Mouse (Mus musculus): Measurements from ENCODE around the gene Susd2. TPM values are rescaled to one million over a fixed set of nuclear protein-coding genes. Genes with fewer than 3 reads are reported as not detected.

Gene Susd2
- polyA plus RNA-seq, 1 experiment: 22.0 TPM

- 77% methylated on average over 12 of the region's 12 CpGs for WGBS
- Histone ChIP-seq H3K4me3 (replicated peaks; ENCODE audit: insufficient read depth, low read depth, low read length) (no peak overlapping the region), H3K4me1 (ENCODE audit: control insufficient read depth, insufficient read depth, low read length) (no peaks in the 10 kb centered on the region)
Observed at GRCm38 (mm10) chr10:75591211-75591894, 52.5 kb downstream of the Susd2 start.

GRCm38 (mm10) chr10:75589651-75590050 lies 54.2 kb downstream of the Susd2 start:
- 31% methylated on average over 16 of the region's 16 CpGs for WGBS
- H3K4me1 ChIP-seq (ENCODE audit: control insufficient read depth, insufficient read depth, low read length): no peaks in the 10 kb centered on the region
- TF ChIP-seq POLR2A (IDR thresholded peaks at IDR 0.05; ENCODE audit: borderline replicate concordance, insufficient read depth, low read length): no peak
- no peak for TF ChIP-seq CTCF (IDR thresholded peaks at IDR 0.05; ENCODE audit: borderline replicate concordance, insufficient read depth, low read depth, low read length)
- H3K27me3 ChIP-seq (ENCODE audit: control insufficient read depth, insufficient read depth, low read length): no peaks in the 10 kb centered on the region
- H3K27ac ChIP-seq (ENCODE audit: insufficient read depth, low read length): no peak overlapping the region
- H3K4me3 ChIP-seq (replicated peaks; ENCODE audit: insufficient read depth, low read depth, low read length): no peak overlapping the region
- no peak for DNase-seq

More at GRCm38 (mm10) chr10:75591211-75591894, 52.5 kb downstream of the Susd2 start:
- no peak for TF ChIP-seq CTCF (IDR thresholded peaks at IDR 0.05; ENCODE audit: borderline replicate concordance, insufficient read depth, low read depth, low read length)
- TF ChIP-seq POLR2A (IDR thresholded peaks at IDR 0.05; ENCODE audit: borderline replicate concordance, insufficient read depth, low read length): no peak
- Histone ChIP-seq H3K27ac (ENCODE audit: insufficient read depth, low read length) (no peak overlapping the region), H3K27me3 (ENCODE audit: control insufficient read depth, insufficient read depth, low read length) (no peaks in the 10 kb centered on the region)
- DNase-seq: no peak

- H3K4me3 ChIP-seq (replicated peaks; ENCODE audit: insufficient read depth, low read depth, low read length): no peak within 1 kb of the TSS
- TF ChIP-seq POLR2A (IDR thresholded peaks at IDR 0.05; ENCODE audit: borderline replicate concordance, insufficient read depth, low read length) (no peak), CTCF (IDR thresholded peaks at IDR 0.05; ENCODE audit: borderline replicate concordance, insufficient read depth, low read depth, low read length) (no peak)
- no peak for DNase-seq
- no peak within 1 kb of the TSS for H3K27ac ChIP-seq (ENCODE audit: insufficient read depth, low read length)
- WGBS: 19% methylated on average over 5 of the region's 5 CpGs
- H3K4me1 ChIP-seq (ENCODE audit: control insufficient read depth, insufficient read depth, low read length): no peaks in the 10 kb centered on the region
- no peaks in the 10 kb centered on the region for H3K27me3 ChIP-seq (ENCODE audit: control insufficient read depth, insufficient read depth, low read length)
Observed at GRCm38 (mm10) chr10:75589129-75589528, 54.7 kb downstream of the Susd2 start, which contains the start of gene Ggt5. Ggt5 (plus strand) TSS chr10:75589340.

- TF ChIP-seq CTCF (IDR thresholded peaks at IDR 0.05; ENCODE audit: borderline replicate concordance, insufficient read depth, low read depth, low read length) (no peak), POLR2A (IDR thresholded peaks at IDR 0.05; ENCODE audit: borderline replicate concordance, insufficient read depth, low read length) (no peak)
- H3K27me3 ChIP-seq (ENCODE audit: control insufficient read depth, insufficient read depth, low read length): no peaks in the 10 kb centered on the region
Observed at GRCm38 (mm10) chr10:75588336-75588735, 55.5 kb downstream of the Susd2 start.

GRCm38 (mm10) chr10:75587781-75588180 lies 56.0 kb downstream of the Susd2 start:
- Histone ChIP-seq H3K4me1 (ENCODE audit: control insufficient read depth, insufficient read depth, low read length) (no peaks in the 10 kb centered on the region), H3K4me3 (replicated peaks; ENCODE audit: insufficient read depth, low read depth, low read length) (no peak overlapping the region), H3K27ac (ENCODE audit: insufficient read depth, low read length) (no peak overlapping the region), H3K27me3 (ENCODE audit: control insufficient read depth, insufficient read depth, low read length) (no peaks in the 10 kb centered on the region)
- no peak for DNase-seq
- WGBS: 89% methylated on average over 4 of the region's 4 CpGs
- no peak for TF ChIP-seq CTCF (IDR thresholded peaks at IDR 0.05; ENCODE audit: borderline replicate concordance, insufficient read depth, low read depth, low read length)

More at GRCm38 (mm10) chr10:75588336-75588735, 55.5 kb downstream of the Susd2 start:
- H3K4me3 ChIP-seq (replicated peaks; ENCODE audit: insufficient read depth, low read depth, low read length): no peak overlapping the region
- no peak overlapping the region for H3K27ac ChIP-seq (ENCODE audit: insufficient read depth, low read length)
- WGBS: 67% methylated on average over 5 of the region's 5 CpGs
- H3K4me1 ChIP-seq (ENCODE audit: control insufficient read depth, insufficient read depth, low read length): no peaks in the 10 kb centered on the region
- DNase-seq: no peak

Other genes starting within 250 kb of the Susd2 start
- gene Upb1, start 242.9 kb downstream of the Susd2 start, polyA plus RNA-seq (2012; rRNA removed): 0.20 and 0.33 TPM in 2 replicates
- gene Snrpd3, start 126.5 kb downstream of the Susd2 start, polyA plus RNA-seq (2012; rRNA removed): 57.8 and 59.5 TPM in 2 replicates
- 20.7 and 21.5 TPM in 2 replicates for gene Gucd1, start 126.0 kb downstream of the Susd2 start, polyA plus RNA-seq (2012; rRNA removed)
- gene Lrrc75b, start 83.7 kb downstream of the Susd2 start, polyA plus RNA-seq (2012; rRNA removed): 22.3 and 23.8 TPM in 2 replicates
- 3.2 and 3.5 TPM in 2 replicates for gene Ggt1, start 82.4 kb downstream of the Susd2 start, polyA plus RNA-seq (2012; rRNA removed)
- 4.0 and 6.2 TPM in 2 replicates for gene Ggt5, start 54.7 kb downstream of the Susd2 start, polyA plus RNA-seq (2012; rRNA removed)
- 48.6 and 62.2 TPM in 2 replicates for gene Cabin1, start 120.3 kb upstream of the Susd2 start, polyA plus RNA-seq (2012; rRNA removed)
- 146 and 151 TPM in 2 replicates for gene Ddt, start 129.4 kb upstream of the Susd2 start, polyA plus RNA-seq (2012; rRNA removed)
- not detected in 2 replicates for gene Gm20441, start 136.9 kb upstream of the Susd2 start, polyA plus RNA-seq (2012; rRNA removed)
- 8.5 and 8.7 TPM in 2 replicates for gene Gstt3, start 137.4 kb upstream of the Susd2 start, polyA plus RNA-seq (2012; rRNA removed)
- gene Gstt1, start 154.6 kb upstream of the Susd2 start, polyA plus RNA-seq (2012; rRNA removed): 37.6 and 40.1 TPM in 2 replicates
- 0.14 TPM in 1 of 2 replicates, not detected in the other for gene Gstt4, start 178.5 kb upstream of the Susd2 start, polyA plus RNA-seq (2012; rRNA removed)
- gene Gstt2, start 193.4 kb upstream of the Susd2 start, polyA plus RNA-seq (2012; rRNA removed): 21.0 and 26.6 TPM in 2 replicates
- gene Mif, start 216.2 kb upstream of the Susd2 start, polyA plus RNA-seq (2012; rRNA removed): 1,309 and 1,339 TPM in 2 replicates
- 3.4 TPM in 2 replicates for gene Derl3, start 249.4 kb upstream of the Susd2 start, polyA plus RNA-seq (2012; rRNA removed)